Mouse (Mus musculus): ENCODE measurements around the gene Abtb1.

GRCm38 (mm10) chr6:88884195-88884594 is 42.4 kb upstream of the Abtb1 start:
- TF ChIP-seq POLR2A (IDR thresholded peaks at IDR 0.05; ENCODE audit: insufficient read length, low read depth) (no peak), MYOG (IDR thresholded peaks at IDR 0.05; ENCODE audit: control insufficient read depth in 1 of 3, insufficient read depth in 1 of 3, insufficient read length in 2 of 3, low read depth in 2 of 3) (no peak), REST (IDR thresholded peaks at IDR 0.05; ENCODE audit: insufficient read depth, insufficient read length) (no peak), E2F4 (IDR thresholded peaks at IDR 0.05; ENCODE audit: insufficient read depth) (no peak), POLR2AphosphoS2 (IDR thresholded peaks at IDR 0.05; ENCODE audit: insufficient read length, low read depth) (no peak), MAX (IDR thresholded peaks at IDR 0.05; ENCODE audit: low read depth) (no peak), USF1 (IDR thresholded peaks at IDR 0.05; ENCODE audit: low read depth) (no peak), MYOD1 (IDR thresholded peaks at IDR 0.05; ENCODE audit: control insufficient read depth in 1 of 3, insufficient read length in 2 of 3, low read depth in 2 of 3) (no peak)
